Mouse (Mus musculus): ENCODE measurements at regions not wholly inside any gene's neighbourhood (a gene's known extent, or its start where the extent isn't known, plus 50 kb on each side); places are given as distances from the start of the nearest gene placed in this dataset.

DNA sequence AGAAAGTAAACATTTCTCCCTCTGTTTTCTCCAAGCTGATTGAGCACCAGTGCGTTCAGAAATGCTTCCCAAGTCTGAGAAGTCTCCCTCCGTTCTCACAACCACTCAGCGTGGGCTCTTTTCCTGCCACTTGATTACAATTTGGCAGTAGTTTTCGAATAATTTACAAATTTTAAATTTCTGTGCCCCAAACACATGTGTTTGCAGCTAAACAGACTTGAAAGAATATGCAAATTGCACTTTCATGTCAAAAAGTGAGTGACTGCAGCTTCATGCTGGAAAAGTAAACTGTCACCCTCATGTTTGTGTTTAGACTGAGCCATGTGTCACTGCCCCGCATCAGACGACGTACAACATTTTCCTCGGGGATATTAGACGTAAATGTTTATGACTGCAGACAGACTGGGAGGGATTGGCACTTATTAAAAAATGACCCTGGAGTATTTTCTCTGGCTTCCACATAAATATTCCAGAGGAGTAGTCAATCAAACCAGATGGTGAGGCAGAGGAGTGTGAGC lies 70.6 kb upstream of the Six2 start:
- DNase-seq (ENCODE audit: low read depth), result no peak

DNA sequence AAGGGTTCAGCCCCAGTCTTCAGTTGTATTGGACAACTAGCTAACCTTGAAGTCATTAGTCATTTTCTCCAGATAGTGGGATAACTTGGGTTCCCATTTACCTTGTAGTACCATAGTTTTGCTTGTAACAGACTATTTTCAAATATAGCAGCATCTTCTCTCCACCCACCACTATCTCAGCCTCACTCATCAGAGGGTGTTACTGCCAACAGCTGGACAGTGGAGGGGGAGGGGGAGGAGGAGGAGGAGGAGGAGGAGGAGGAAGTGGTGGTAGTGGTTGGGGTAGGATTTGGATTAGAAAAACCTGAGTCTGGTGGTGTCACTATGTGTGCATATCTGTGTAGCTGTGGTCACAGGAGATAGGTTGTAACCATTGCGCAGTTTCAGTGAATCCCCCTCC lies 69.6 kb upstream of the Six2 start:
- DNase-seq (ENCODE audit: low read depth), result no peak

DNA sequence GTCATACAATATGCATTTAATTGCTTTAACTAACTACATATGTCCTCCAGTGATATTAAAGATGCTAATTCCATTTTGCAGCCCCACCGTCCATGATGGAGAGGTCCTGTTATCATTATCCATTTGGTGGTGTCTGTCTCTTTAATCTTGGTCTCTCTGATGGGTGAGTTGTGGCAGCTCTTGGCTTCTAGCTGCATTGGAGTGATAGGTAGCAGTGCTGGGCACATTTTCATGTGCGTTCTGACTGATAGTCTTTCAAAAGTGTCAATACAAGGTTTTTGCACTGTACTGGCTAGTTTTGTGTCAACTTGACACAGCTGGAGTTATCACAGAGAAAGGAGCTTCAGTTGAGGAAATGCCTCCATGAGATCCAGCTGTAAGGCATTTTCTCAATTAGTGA lies 67.5 kb upstream of the Six2 start:
- no peak for DNase-seq (ENCODE audit: low read depth)

DNA sequence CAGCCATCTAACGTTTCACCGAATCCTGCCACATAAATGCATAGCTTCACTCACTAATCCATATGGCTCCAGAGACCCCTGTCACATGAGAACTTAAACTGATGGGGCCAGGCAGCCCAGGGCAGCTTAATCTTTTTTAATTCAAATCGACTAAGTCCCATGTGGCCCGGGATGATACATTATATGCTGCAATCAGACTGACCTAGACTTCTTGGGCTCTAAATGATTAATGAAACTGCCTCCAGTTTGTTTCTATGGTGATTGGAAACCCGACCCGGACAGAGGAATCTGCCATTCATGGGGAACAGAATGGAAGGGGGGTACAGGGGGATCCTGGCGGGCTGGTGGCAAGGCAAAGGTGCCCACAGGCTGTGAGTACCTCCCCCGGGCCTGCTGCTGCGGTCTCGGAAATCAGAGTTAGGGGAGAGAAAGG lies 60.6 kb upstream of the Six2 start:
- no peak for DNase-seq (ENCODE audit: low read depth)

DNA sequence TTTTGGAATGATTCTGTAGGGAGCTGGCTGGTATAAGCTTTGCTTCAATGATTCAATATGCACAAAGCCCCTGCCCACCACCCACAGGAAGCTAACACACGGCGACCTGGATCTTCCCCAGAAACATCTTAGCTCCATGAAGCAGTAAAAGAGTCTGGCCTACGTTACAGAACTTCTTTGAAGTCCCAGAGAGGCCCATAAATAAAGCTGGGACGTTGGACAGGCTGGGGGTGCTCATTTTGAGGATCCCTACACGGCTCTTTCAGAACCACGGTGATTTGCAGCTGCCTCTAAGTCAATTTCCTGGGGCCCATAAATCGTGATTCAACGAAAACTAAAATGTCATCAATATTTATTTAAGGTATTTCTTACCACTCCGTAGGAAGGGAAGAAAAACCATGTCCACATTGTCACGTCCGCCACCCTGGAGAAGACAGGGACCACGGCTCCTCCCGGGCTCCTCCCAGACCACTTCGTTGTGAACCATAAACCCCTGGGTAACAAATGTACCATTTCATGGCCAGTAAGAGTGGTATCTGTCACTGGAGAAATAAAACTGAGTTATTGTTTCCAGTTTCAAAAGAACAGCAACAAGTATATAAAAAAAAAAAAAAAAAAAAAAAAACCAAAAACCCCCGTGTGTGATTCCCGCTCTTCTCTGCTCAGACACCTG lies 60.0 kb upstream of the Six2 start:
- DNase-seq (ENCODE audit: low read depth), result no peak

Measured in 416B (cell line).